Mouse (Mus musculus) bone marrow macrophage, adult 2 months (primary cell): ENCODE results near the gene Cep41. TPM values are rescaled to one million over a fixed set of nuclear protein-coding genes. Genes with fewer than 3 reads are reported as not detected.
A peak's percentile ranks its signal among the peaks of the same experiment; 100 is the strongest.

Source experiments
- H3K27ac ChIP-seq: 2 replicates; pipeline ENCODE4 v1.5.1; 2012; ENCODE audit warnings: low read depth, low read length; ENCODE audit not compliant: insufficient read depth
- H3K4me1 ChIP-seq: 2 replicates; pipeline ENCODE4 v1.6.1; 2012; ENCODE audit warnings: low read length; ENCODE audit not compliant: control insufficient read depth, insufficient read depth
- H3K4me3 ChIP-seq: 2 replicates; pipeline ENCODE4 v1.5.1; 2012; ENCODE audit warnings: mild to moderate bottlenecking, low read length, moderate library complexity; ENCODE audit not compliant: insufficient read depth
- CTCF ChIP-seq: IDR thresholded peaks from 2 replicates; pipeline ENCODE4 v1.5.1; 2012; ENCODE audit warnings: low read depth, mild to moderate bottlenecking, low read length, moderate library complexity
- POLR2A ChIP-seq: IDR thresholded peaks from 2 replicates; pipeline ENCODE4 v1.6.1; 2012; ENCODE audit warnings: mild to moderate bottlenecking, low read depth, low read length, borderline replicate concordance
- polyA plus RNA-seq: library from polyadenylated mRNA; stranded (reverse); fragments of >200 nt; gene quantifications from 2 replicates; pipeline ENCODE4 v1.2.4, GENCODE M21; 2012; ENCODE audit not compliant: missing spikeins, insufficient read depth, insufficient read length

Gene Cep41
- polyA plus RNA-seq, result 2.3 and 4.4 TPM in 2 replicates

GRCm38 (mm10) chr6:30693350-30693991 is at the start of gene Cep41:
Gene Cep41 (minus strand): TSS chr6:30693749.
- peak within 1 kb of the TSS; percentile 62 for H3K4me3 ChIP-seq
- TF ChIP-seq POLR2A (no peak), CTCF (no peak)
- H3K4me1 ChIP-seq, result peaks cover 7% of the 10 kb centered on the region
- H3K27ac ChIP-seq, result peak within 1 kb of the TSS; percentile 27

DNA sequence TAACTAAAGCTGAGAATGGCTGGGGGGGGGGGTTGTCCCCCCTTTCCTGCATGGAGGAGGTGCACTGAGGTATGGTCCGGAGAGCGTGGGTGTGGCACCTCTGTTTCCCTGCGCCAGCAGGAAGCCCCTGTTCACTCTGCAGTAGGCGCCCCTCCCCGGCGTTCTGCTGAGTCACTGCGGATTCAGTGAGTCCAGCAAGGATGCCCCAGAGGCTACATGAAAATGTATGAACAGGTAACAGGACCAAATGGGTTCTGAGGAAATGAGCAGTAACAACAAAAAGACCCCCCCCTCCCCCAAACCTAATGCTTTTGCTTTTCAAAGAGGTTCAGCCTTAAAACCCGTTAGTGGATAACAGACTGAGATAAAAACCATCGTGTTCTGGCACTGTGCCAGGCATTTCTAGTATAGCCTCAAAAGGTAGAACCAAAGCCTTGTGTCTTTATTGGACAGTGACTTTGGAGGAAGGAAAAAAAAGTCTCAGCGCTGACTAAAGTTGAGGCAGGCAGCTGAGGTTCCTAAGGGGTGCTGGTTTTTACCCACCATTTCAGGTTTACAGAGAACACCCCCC is 45.7 kb upstream of the Cep41 start:
- H3K27ac ChIP-seq, result no peak overlapping the region
- no peaks in the 10 kb centered on the region for H3K4me1 ChIP-seq
- no peak overlapping the region for H3K4me3 ChIP-seq
- TF ChIP-seq CTCF (no peak), POLR2A (no peak)

DNA sequence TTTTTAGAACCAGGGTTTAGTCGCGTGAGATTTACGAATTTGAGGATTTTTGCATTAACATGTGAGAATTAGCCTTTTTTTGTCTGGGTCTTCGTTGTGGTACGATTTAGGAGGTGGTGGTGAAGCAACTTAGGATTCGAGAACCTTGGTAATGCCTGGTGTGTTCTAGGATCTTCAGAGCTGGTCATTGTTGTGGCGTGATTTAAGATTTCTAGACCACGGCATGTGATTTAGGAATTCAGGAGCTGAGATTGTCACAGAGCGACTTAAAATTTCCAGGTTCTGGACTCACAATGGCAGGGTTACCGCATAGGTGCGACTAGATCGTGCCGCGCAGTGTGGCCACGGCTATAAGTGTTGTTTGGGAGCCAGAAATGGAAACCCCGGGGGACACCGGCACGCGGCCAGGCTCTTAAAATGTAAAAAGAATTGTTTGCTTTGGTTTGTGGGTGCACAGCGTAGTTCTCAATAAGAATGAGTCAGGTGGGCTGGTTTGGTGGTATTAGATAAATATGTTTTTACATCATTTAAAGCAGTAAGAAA is 45.0 kb upstream of the Cep41 start:
- H3K27ac ChIP-seq, result no peak overlapping the region
- no peak for TF ChIP-seq POLR2A
- no peak for TF ChIP-seq CTCF
- no peaks in the 10 kb centered on the region for H3K4me1 ChIP-seq
- peak overlapping the region; percentile 42 for H3K4me3 ChIP-seq

- Histone ChIP-seq H3K4me3 (peak overlapping the region; percentile 42), H3K4me1 (no peaks in the 10 kb centered on the region)
Observed at GRCm38 (mm10) chr6:30737548-30738463, 44.3 kb upstream of the Cep41 start.

GRCm38 (mm10) chr6:30736864-30737547 is 43.5 kb upstream of the Cep41 start:
- TF ChIP-seq POLR2A, result no peak
- TF ChIP-seq CTCF, result 0 out of 2 replicates have a peak, but pooled peaks have one; percentile 10
- no peak overlapping the region for H3K4me3 ChIP-seq
- H3K27ac ChIP-seq, result no peak overlapping the region
- H3K4me1 ChIP-seq, result no peaks in the 10 kb centered on the region

More at GRCm38 (mm10) chr6:30737548-30738463, 44.3 kb upstream of the Cep41 start:
- no peak overlapping the region for H3K27ac ChIP-seq
- TF ChIP-seq POLR2A, result no peak
- TF ChIP-seq CTCF, result no peak

DNA sequence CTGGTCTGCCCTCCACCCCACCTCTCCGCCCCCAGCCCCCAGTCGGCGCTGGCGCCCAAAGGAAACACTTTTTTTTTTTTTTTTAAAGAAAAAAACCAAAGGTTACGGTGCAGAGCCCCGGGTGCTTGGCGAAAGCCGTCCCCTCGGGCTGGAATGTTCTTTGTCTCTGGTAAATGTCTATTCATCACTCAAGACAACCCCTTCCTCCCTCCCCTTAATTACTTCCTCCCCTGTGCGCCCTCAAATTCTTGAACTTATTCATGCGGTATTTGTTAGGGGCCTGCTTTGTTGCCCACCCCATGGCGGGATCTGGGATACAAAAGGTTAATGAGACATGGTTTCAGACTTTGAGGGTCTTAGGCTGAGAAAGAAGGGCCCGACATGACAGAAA is 42.8 kb upstream of the Cep41 start:
- TF ChIP-seq CTCF (no peak), POLR2A (no peak)
- Histone ChIP-seq H3K4me3 (no peak overlapping the region), H3K4me1 (no peaks in the 10 kb centered on the region), H3K27ac (no peak overlapping the region)

DNA sequence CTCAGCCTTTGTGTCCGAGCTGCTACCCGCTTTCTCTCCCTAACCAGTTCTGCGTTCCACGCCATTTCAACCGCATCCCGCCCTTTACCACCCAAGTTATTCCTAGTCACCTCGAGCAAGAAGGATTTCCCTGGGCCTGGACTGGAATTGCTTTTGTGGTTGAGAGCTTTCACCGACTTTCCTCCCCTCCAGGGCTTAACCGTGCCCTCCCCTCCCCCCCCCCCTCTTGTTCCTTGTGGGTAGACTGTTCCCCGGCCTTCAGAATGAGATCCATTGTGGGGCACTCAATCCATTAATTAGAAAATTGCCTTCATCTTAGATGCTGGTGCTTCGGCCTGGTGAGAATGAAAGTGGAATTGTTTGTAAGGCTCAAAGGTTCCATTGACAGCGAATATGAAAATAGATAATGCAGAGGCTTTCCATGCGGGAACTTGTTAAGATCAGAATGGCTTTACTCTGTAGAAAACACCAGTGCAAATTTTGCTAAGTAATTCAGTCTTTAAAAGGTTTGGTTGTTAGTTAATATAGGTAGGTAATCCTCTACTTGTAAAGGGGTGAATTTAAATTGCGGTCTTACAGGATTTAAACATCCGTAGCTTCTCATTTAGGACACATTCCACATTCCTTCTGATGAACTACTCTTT is 42.3 kb upstream of the Cep41 start:
- Histone ChIP-seq H3K27ac (no peak overlapping the region), H3K4me3 (no peak overlapping the region), H3K4me1 (no peaks in the 10 kb centered on the region)
- TF ChIP-seq CTCF (no peak), POLR2A (no peak)

DNA sequence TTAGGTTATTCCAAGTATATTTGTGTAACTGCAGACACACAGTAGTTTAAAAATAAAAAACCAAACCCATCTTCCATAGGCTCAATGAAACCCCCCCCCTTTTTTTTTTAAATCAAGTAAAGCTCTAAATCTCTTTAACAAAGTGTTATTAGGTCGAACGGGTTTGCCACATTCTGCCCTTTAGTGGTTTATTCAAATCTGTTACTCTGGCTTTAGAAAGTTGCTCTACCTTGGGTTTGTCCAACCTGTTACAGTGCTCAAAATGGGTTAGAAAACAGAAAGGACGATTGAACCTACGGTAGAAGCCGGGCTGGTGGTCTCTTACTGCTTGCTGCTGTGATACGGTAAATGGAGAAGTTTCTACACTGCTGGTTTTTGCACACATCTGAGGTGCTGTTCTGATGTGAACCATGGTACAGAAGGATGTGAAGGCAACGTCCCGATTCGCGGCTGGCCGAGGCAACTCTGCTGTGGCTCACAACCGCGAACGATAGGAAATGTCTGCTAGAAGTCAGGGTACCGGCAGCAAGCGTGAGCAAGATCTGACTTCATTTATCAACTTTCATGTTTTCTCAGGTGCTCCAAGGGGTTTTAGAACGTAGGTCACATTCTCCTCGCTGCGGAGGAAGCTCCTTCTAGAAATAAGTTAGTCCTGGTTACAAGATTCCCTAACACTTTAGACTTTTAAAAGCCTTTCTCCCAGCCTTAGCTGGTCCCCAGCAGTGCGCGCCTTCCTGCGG is 41.6 kb upstream of the Cep41 start:
- Histone ChIP-seq H3K4me1 (no peaks in the 10 kb centered on the region), H3K27ac (no peak overlapping the region), H3K4me3 (no peak overlapping the region)
- TF ChIP-seq CTCF, result no peak
- no peak for TF ChIP-seq POLR2A
